Mouse (Mus musculus): ENCODE measurements around the gene Lypd6. TPM values are rescaled to one million over a fixed set of nuclear protein-coding genes. Genes with fewer than 3 reads are reported as not detected.

The Lypd6 gene
- total RNA-seq, 2 experiments from 2014 or later, result 0.08 to 0.34 TPM

DNA sequence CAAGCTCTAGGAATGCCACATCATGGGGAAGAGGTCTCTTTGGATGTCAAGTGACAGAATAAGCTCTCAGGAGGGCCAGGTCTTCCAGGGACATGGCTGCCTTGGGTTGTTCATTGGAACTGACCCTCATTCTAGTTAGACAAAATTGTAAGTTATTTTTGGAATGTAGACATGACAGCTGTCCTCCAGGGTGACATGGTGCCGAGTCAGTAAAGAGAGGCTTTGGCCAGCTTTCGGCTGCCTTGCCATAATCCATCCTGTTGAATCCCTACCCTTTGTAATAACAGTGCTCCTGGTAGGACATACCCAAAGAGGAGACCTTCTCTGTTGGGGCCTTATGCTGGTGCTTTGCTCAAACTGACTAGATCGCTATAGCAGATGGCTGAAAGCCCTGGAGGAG, 39.8 kb downstream of the Lypd6 start:
- DNase-seq (ENCODE audit: low spot score), result no peak
- intact Hi-C loops (cut with DNase I), result no loop called here

DNA sequence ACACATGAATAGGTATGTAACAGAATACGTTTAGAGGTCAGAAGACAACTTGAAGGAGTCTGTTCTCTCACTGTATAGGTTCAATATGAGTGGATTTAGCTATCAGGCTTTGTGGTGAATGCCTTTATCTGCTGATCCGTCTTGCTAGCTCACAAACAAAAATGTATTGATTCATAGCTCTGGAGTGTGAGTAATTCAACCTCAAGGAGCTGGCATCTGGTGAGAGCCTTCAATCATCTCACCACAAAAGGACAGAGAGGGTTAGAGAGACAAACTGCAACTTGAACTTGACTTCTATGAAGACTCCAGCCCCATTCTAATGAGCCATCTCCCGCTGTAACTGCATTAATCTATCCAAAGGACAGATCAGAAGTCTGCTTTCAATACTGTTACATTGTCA, 40.6 kb downstream of the Lypd6 start:
- no peak for DNase-seq (ENCODE audit: low spot score)
- intact Hi-C loops (cut with DNase I), result no loop called here

DNA sequence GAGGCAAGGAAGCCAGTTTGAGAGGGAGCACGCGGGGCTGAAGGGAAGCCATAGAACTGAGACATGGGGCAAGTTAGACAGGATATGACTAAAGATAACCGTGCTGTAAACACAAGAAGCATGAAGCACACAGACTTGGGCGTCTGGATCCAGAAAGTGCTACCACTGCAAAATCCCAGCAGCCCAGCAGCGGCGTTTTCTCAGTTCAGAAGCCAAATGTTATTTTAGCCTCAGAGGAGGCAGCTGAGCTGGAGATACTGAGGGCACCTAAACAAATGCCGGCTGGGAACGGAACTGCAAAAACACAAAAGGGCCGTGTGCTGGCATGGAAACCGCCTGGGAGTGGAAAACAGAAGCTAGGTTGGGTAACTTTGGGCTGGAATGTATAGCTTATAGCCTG, 43.9 kb downstream of the Lypd6 start:
- intact Hi-C loops (cut with DNase I), result no loop called here
- DNase-seq (ENCODE audit: low spot score), result peak; percentile 4

DNA sequence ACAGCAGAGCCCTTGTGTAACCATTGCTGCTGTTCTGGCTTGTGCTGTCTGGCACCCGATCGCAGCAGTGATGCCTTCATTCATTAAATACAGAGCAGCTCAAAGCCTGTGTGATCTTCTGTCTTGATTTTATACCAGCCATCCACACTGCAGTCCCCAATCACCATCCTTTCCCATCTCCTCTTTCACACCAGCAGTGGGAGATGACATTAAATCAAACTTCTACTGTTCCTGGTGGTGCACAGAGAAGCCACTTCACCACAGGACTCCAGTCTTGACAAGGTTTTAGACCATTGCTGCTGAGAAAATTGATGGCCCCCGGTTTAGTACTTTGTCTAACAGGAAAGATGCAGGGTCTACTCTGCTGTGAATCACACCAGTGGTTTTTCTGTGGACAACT, 44.9 kb downstream of the Lypd6 start:
- intact Hi-C loops (cut with DNase I), result no loop called here
- no peak for DNase-seq (ENCODE audit: low spot score)

DNA sequence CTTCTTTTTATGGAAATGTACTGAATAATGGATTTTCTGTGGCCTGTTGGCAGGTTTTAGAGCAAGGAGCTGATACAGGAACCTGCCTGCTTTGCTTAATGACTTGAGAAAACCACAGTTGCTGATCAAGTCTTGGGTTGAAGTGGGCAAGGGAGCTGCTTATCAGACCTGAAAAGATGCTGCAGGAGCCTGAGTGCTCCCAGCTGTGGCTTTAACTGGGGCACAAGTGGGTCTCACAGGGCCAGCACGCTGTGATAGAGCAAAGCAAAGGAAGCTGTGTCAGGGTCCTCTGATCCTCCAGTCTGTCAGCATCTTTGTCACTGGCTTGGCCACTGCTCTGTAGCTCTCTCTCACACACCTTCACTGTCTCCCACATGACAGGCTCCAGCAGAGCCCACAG, 45.4 kb downstream of the Lypd6 start:
- no peak for DNase-seq (ENCODE audit: low spot score)
- intact Hi-C loops (cut with DNase I), result no loop called here

DNA sequence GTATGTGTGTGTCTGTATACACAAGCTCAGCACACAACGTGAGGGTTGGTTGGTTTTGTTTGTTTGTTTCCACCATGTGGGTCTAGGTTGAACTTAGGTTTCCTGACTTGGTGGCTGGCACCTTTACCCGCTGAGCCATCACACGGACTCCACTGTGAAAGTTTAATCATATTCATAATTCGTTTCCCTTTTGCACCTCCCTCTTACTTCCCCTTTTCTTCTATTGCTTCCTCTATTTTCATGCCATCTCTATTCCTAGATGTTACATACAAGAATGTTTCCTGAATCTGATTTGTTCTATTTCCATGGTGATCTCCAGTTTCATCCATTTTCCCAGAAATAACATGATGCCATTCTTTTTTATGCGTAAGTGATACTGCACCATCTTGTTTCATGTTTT, 46.2 kb downstream of the Lypd6 start:
- intact Hi-C loops (cut with DNase I), result no loop called here
- no peak for DNase-seq (ENCODE audit: low spot score)

DNA sequence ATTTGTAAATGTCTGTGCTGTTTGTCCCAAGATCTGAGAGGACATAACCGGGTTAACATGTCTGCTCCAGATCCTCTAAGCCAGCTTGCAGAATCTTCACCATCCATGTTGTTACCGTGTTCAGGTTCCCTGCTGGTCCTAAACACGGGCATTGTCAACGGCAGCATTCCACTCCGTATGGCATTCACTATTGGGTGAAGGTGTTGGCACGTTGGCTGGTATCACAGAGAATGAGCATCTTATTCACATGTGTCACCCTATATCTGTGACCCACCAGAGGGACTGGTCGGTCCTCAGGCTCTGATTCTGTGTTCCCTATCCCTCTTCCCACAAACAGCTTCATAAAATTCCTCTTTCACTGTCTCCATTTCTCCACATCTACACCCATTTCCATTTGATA, 52.9 kb downstream of the Lypd6 start:
- no peak for DNase-seq (ENCODE audit: low spot score)
- intact Hi-C loops (cut with DNase I), result no loop called here

DNA sequence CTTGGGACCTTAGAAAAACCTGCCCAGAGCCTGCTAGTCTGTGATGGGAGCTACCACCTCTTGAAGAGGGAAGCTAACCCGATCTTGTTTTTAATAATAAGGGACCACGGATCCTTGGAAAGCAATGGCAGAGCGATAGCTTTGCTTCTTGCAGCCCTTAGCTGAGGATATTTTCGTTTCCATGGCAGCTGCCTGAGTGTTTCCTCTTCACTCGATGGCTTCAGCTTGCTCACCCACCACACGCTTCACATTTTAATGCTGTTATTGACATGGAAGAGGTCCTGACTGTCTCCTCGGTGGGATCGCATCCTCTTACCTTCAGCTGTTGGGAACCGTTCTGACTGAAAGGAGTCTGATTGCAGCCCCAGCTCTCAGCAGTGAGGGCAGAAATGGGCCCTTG, 54.6 kb downstream of the Lypd6 start:
- intact Hi-C loops (cut with DNase I), result no loop called here

DNA sequence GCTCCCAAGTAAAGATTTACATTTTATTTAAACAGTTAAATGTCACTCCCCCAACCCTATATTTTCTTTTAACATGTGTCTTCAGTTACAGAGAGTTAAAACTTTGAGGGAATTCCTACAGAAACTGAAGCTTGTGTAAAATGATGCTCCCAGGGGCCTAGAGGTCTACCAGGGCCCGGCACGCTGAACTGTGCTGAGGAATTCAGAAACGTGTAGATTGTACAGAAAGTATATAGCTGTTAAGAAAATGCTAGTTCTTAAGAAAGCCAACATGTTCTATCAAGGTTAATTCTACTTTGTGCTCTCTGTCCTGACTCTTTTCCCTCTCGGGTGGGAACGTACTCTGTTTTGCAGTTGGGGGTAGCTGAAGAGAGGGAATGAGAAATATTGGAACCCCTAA, 57.1 kb downstream of the Lypd6 start:
- intact Hi-C loops (cut with DNase I), result no loop called here
- no peak for DNase-seq (ENCODE audit: low spot score)

More for the DNA sequence above, 54.6 kb downstream of the Lypd6 start:
- no peak for DNase-seq (ENCODE audit: low spot score)

DNA sequence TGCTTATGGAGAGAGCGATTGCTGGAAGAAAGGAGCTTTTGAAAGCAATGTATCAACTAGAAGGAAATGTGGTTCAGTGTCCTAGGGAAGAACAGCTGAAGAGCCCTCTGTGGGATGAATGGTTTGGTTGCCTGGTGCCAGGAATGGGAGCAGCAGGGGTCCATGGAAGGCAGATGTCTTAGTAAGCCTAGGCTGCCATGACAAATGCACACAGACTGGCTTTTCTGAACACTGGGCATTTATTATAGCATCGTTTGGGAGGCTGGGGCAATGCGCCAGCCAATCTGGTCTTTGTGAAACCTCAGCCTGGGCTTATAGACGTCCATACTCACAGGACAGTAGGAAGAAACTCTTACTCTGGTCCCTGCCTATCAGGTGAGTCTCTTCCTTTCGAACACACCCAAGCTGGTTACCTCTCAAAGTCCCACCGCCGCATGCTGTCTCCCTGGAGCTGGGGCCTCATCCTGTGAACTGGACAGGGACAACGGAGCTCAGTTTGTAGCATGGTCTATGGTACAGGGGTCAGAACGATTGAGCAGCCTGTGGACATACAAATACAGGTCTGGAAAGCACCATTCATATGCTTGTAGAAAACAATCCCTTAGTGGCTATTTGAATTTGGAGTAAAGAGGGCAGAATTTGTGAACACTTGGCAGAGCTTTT, 61.4 kb downstream of the Lypd6 start:
- intact Hi-C loops (cut with DNase I), result no loop called here
- DNase-seq (ENCODE audit: low spot score), result no peak

DNA sequence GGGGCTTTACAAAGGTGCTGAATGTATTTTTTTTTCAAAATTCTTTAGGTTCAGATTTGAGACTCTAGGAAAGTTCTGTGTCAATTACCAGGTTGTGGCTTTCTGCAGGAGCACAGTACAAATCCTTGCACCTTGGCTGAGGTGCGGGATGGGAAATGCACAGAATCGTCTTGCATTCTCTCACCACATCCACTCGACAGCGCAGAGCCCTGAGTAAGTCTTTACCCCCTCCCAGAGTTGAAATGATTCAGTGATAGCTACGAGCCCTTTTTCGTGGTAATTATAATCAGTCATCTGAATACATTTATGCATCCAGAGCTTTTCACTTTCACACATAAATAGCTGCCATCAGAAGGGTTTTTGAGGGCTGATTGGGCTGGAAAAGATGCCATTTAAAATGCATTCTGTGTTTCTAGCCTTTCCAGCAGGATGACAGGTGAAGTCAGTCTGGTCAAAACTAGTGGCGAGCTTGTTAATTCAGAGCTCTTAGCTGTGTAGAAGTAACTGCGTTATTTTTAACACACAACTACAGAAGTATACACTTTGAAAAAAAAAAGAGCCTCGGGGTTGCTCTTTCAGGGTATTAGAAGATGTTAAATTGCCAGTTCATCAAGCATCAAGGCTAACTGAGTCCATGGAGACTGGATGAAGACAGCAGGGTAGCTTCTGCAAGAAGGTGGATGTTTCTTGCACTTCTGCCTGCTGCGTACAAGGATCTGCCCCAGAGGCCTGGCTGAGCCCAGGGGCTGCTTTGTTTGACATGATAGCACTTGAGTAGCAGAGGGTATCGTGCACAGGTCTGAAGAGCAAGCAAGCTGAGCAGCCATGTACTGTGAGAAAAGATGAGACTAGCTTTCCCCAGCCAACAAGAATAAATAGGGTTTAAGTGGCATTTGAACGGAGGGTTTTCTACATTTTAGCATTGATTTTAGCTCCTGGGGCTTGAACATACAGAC, 62.4 kb downstream of the Lypd6 start:
- no peak for DNase-seq (ENCODE audit: low spot score)
- intact Hi-C loops (cut with DNase I), result no loop called here

DNA sequence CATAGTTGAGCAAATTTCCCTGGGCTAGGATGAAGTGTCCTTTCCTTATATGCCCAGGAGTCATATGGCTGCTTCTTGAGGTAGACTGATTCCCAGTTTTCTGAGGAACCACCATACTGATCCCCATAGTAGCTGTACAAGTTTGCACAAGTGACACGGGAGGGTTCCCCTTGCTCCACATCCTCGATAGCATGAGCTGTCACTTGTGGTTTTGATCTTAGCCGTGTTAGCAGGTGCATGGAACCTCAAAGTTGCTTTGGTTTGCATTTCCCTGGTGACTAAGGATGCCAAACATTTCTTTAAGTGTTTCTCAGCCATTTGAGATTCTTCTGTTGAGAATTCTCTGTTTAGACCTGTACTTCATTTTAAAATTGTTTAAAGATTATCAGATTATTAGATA, 64.4 kb downstream of the Lypd6 start:
- DNase-seq (ENCODE audit: low spot score), result no peak

DNA sequence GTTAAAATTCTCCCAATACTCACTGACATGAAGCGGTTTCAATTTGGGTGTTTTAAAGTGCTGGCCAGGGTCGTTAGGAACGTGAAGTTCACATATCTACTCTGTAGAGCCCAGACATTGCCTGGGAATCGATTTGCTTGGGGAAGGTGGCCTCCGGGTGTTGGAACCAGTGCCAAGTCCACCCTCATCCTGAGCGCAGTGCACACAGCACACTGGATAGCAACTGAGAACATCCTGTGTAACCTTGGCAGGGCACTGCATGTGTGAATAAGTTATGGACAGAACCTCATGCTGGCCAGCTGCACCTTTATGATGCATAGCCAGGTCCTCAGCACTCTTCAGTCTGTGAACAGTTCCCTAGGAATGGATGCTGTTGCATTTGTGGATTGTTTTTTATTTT, 77.4 kb downstream of the Lypd6 start:
- intact Hi-C loops (cut with DNase I), result no loop called here
- no peak for DNase-seq (ENCODE audit: low spot score)

More for the DNA sequence above, 64.4 kb downstream of the Lypd6 start:
- intact Hi-C loops (cut with DNase I), result no loop called here

DNA sequence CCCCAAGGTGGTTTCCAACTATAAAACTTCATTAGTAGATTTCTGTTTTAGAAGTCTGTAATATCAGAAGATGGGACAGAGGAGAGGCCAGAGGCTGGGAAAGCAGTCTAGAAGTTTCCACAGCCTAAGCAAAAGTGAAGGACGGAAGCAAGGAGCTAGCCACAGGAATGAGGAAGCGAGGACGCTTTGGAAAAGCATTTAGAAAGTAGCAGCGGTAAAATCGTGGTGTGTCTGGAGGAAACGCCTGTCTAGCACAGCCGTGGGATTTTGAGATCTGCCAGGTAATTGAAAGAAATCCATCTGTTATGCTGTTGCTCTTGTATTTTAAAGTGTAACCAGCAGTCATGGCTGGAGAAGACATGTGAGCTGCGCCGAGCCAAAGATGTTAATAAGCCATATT, 81.1 kb downstream of the Lypd6 start:
- intact Hi-C loops (cut with DNase I), result no loop called here
- DNase-seq (ENCODE audit: low spot score), result no peak

DNA sequence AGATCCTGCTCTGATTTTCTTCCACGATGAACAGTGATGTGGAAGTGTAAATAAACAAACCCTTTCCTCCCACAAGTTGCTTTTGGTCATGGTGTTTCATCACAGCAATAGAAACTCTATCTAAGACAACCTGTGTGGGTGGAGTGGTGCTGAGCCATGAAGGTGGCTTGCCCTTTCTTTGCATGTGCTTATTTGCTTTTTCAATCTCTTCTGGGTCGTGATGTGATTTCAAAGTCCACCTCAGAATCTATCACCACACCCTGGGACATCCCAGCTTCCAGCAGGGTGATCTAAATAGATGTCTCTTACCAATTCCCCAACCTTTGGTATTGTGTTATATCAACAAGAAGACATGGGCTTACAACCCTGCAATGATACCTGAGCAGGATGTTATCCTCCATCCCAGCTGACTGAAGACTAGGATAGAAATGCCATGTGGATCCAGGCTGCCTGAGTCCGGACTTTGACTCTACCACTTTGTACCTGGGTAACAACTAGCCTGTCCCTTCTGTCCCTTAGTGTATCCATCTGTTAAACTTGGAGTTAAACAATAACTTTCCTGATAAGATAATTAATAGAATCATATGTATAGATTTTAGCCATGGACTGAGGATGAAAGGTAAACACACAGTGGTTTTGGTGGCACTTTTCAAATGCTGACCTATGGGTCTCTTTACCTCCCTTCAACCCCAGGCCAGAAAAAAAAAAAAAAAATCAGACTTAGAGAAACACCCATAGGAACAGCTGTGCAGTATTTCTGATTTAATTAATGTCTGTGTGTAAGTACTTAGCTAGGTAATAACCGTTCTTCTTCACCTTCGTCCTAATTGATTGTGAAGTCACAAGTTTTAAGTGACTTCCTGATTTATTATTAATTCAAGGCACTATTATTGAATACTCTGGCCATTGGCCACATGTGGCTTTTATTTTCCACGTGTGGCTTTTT, 83.3 kb downstream of the Lypd6 start:
- no peak for DNase-seq (ENCODE audit: low spot score)
- intact Hi-C loops (cut with DNase I), result no loop called here

DNA sequence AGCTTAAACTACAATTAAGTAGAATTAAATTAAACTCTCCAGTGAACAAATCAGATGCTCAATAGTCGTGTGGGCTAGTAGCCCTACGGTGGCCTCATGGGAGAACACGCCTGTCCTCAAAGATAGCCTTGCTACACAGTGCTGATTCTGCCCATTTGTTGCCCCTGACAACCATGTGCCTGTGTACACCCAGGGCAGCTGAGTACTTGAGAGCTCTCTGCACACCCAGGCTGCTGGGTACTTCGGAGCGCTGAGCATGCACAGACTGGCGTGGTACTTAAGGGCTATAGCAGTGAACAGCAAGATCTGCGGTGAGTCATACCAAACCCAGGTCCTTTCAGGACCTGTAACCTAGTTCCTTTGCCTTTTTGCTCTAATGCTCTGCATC, 84.0 kb downstream of the Lypd6 start:
- DNase-seq (ENCODE audit: low spot score), result no peak
- intact Hi-C loops (cut with DNase I), result no loop called here

DNA sequence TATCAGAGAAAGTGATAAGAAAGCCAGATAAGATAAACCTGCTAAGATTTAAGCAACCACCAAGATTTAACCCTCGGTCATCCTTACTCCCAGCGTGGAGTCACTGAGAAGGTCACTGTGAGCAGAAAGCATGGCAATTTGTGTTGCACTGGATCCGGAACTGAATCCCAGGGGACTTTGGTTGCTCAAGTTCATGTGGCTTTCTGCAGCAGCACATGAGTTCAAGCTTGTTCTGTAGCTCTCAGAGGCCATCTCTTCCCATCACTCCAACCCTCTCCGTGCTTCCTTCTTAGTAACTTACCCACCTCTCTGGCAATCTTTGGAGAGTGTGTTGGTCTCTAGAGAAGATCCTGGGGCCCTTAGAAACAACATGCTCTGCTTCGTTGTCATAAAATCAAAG, 84.6 kb downstream of the Lypd6 start:
- DNase-seq (ENCODE audit: low spot score), result no peak
- intact Hi-C loops (cut with DNase I), result no loop called here

DNA sequence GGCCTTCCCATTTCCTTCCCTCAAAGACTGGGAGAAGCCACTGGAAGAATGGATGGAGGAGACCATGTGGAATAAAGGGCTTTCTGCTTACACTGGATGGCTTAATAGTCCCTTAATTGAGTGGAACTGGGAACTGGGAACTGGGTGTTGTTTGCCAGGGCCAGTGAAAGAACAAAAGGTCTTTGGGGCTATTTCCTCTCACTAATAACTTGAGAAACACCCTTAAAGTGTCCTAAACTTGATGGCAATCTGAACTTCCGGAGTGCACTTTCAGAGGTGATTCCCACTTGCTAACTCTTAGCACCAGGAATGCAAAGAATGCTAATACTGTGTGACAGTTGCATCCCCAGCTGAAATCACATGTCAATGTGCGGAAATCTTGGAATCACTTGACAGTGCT, 85.2 kb downstream of the Lypd6 start:
- intact Hi-C loops (cut with DNase I), result no loop called here
- no peak for DNase-seq (ENCODE audit: low spot score)

DNA sequence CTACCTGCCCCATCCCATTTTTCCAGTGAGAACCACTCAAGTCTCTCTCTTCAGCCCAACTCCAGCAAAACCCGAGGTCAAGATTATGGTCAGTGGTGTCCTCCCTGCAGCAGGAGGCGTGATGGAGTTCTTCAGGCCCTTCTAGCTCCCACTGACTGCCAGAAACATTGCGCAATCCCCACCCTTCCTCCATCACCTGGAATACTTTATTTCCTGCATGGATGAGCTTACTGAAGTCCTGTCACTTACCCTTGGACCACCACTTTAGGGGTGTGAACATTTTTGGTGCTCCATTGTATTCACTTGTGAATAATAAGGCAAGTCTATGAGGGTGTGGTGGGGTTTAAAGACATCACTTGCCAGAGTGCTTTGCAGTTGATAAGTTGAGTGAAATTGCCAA, 85.7 kb downstream of the Lypd6 start:
- intact Hi-C loops (cut with DNase I), result no loop called here
- DNase-seq (ENCODE audit: low spot score), result no peak

DNA sequence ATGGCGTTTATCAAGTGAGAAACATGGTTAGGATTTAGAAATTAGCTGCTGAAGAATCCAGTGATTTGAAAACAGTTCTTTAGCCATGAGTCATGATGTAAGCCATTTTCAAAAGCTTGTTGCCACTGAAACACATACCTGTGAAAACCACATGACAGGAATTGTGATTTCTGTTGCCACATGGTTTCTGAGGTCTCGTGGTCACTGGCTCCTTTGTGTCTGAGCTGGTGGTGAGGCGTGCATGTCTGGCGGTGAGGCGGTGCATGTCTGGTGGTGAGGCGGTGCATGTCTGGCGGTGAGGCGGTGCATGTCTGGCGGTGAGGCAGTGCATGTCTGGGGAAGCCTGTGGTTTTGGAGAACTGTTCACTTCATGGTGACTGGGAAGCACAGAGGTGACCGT, 89.8 kb downstream of the Lypd6 start:
- DNase-seq (ENCODE audit: low spot score), result no peak
- intact Hi-C loops (cut with DNase I), result no loop called here

All from heart, postnatal 25 days (tissue).